ENCODE assay signal across 26 mouse cellular contexts in the genomic region with DNA sequence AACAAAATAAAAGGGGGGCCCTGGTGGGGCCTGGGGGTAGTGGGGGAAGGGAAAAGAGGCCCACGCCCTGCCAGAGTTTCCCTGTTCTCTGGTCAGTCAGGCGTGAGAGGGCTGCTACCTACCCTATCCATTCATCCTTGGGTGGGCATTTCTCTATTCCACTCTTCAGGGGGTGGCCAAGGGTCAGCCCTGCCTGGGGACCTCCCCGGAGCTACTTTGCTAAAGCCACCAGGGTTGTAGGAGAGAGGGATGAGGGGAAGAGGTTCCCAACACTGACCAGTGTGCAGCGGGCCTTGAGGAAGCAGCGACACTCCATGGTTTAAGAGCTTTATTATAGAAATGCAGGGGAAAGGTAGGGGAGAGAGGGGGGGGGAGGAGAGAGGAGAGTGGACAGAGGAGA.
DNase-seq lines count a peak whose midpoint lies in the region; ATAC-seq and TF ChIP-seq lines count a peak whose summit lies in the region.
"Had no signal": no experiment of that assay in that cellular context is flagged by ENCODE, and none has a peak within 500 bp of the region (broad histone marks: within the 10 kb centered on the region; RNA-seq: fewer than 3 reads in every experiment).

No protein-coding gene starts in this region.

- no peaks in the 10 kb centered on the region for H3K27me3 ChIP-seq in forebrain, embryonic 11.5 days (ENCODE audit: control insufficient read depth, insufficient read depth, low read length)
- no peaks in the 10 kb centered on the region for H3K27me3 ChIP-seq in forebrain, embryonic 10.5 days (ENCODE audit: poor library complexity, severe bottlenecking)
- no peaks in the 10 kb centered on the region for H3K27me3 ChIP-seq in kidney, embryonic 15.5 days
- H3K27me3 ChIP-seq in midbrain, embryonic 11.5 days (ENCODE audit: control insufficient read depth, insufficient read depth, low read length): no peaks in the 10 kb centered on the region; the same call in 1 of the 2 replicates
- H3K27me3 ChIP-seq in midbrain, postnatal 0 days (ENCODE audit: insufficient read depth, low read length): no peaks in the 10 kb centered on the region
- H3K27me3 ChIP-seq: CH12.LX; embryonic facial prominence, embryonic 13.5 days; forebrain, embryonic 12.5 days; forebrain, embryonic 15.5 days; heart, embryonic 12.5 days; heart, embryonic 15.5 days; hindbrain, embryonic 15.5 days; Patski had no signal

- H3K36me3 ChIP-seq in forebrain, embryonic 11.5 days (ENCODE audit: control insufficient read depth, insufficient read depth, low read length): no peaks in the 10 kb centered on the region
- H3K36me3 ChIP-seq in forebrain, embryonic 10.5 days (replicated peaks): no peaks in the 10 kb centered on the region
- no peaks in the 10 kb centered on the region for H3K36me3 ChIP-seq in kidney, embryonic 15.5 days
- no peaks in the 10 kb centered on the region for H3K36me3 ChIP-seq in midbrain, embryonic 11.5 days (ENCODE audit: control insufficient read depth, insufficient read depth, low read length)
- H3K36me3 ChIP-seq in midbrain, postnatal 0 days (ENCODE audit: insufficient read depth, low read length): no peaks in the 10 kb centered on the region
- H3K36me3 ChIP-seq: embryonic facial prominence, embryonic 13.5 days; forebrain, embryonic 12.5 days; forebrain, embryonic 15.5 days; G1E; heart, embryonic 12.5 days; heart, embryonic 15.5 days; hindbrain, embryonic 15.5 days had no signal

- no peak overlapping the region for H3K4me2 ChIP-seq in forebrain, embryonic 11.5 days (ENCODE audit: low read depth, low read length, severe bottlenecking)
- H3K4me2 ChIP-seq in kidney, embryonic 15.5 days: no peak overlapping the region
- no peak overlapping the region for H3K4me2 ChIP-seq in midbrain, embryonic 11.5 days
- no peak overlapping the region for H3K4me2 ChIP-seq in midbrain, postnatal 0 days (ENCODE audit: low read depth, low read length, poor library complexity, severe bottlenecking)
- H3K4me2 ChIP-seq: embryonic facial prominence, embryonic 13.5 days; forebrain, embryonic 12.5 days; forebrain, embryonic 15.5 days; heart, embryonic 12.5 days; heart, embryonic 15.5 days; hindbrain, embryonic 15.5 days had no signal

- ATAC-seq in forebrain, embryonic 11.5 days (replicated peaks; ENCODE audit: low FRiP score): 0 out of 2 replicates have a peak, but pooled peaks have one; percentile 24
- ATAC-seq in kidney, embryonic 15.5 days (replicated peaks; ENCODE audit: low FRiP score): peak; percentile 77
- ATAC-seq in midbrain, embryonic 11.5 days (ENCODE audit: low FRiP score): 0 out of 2 replicates have a peak, but pooled peaks have one; percentile 14
- ATAC-seq in midbrain, postnatal 0 days (ENCODE audit: low FRiP score): no peak
- ATAC-seq: forebrain, embryonic 15.5 days; Patski had no signal

- H3K4me1 ChIP-seq in forebrain, embryonic 11.5 days (replicated peaks; ENCODE audit: control insufficient read depth, insufficient read depth, low read length): no peaks in the 10 kb centered on the region
- peaks cover 4% of the 10 kb centered on the region for H3K4me1 ChIP-seq in forebrain, embryonic 10.5 days
- no peaks in the 10 kb centered on the region for H3K4me1 ChIP-seq in kidney, embryonic 15.5 days
- H3K4me1 ChIP-seq in midbrain, embryonic 11.5 days (ENCODE audit: control insufficient read depth, insufficient read depth, low read length): no peaks in the 10 kb centered on the region
- H3K4me1 ChIP-seq in midbrain, postnatal 0 days (ENCODE audit: insufficient read depth, low read length): no peaks in the 10 kb centered on the region
- H3K4me1 ChIP-seq: embryonic facial prominence, embryonic 13.5 days; forebrain, embryonic 12.5 days; forebrain, embryonic 15.5 days; heart, embryonic 12.5 days; heart, embryonic 15.5 days; hindbrain, embryonic 15.5 days had no signal

- no peak for DNase-seq in forebrain, embryonic 11.5 days (ENCODE audit: low spot score)
- DNase-seq in forebrain, embryonic 10.5 days (ENCODE audit: extremely low spot score, low spot score): no peak
- no peak for DNase-seq in kidney, adult 9 months
- DNase-seq in midbrain, embryonic 11.5 days (ENCODE audit: low spot score, missing footprints): no peak
- no peak for DNase-seq in midbrain, postnatal 0 days (ENCODE audit: low spot score)
- no peak for DNase-seq in neural tube, embryonic 10.5 days (ENCODE audit: extremely low spot score, low spot score)
- DNase-seq: adrenal gland, postnatal 10 days; adrenal gland, postnatal 36 days; B cell, adult 2 months; cerebellum, adult 18-20 months; cerebellum, adult 9-10 months; cerebellum, postnatal 14 days; gastrocnemius, postnatal 25 days; heart, adult 18-20 months; heart, postnatal 10 days; heart, postnatal 36 days had no signal

- 30% methylated on average over 5 of the region's 5 CpGs for WGBS in forebrain, embryonic 11.5 days
- 29% methylated on average over 5 of the region's 5 CpGs for WGBS in forebrain, embryonic 10.5 days
- 65% methylated on average over 5 of the region's 5 CpGs for WGBS in kidney, embryonic 15.5 days
- WGBS in midbrain, embryonic 11.5 days: 29% methylated on average over 5 of the region's 5 CpGs
- WGBS in midbrain, postnatal 0 days: 27% methylated on average over 5 of the region's 5 CpGs

- no peak overlapping the region for H3K4me3 ChIP-seq in forebrain, embryonic 11.5 days (ENCODE audit: low read depth, low read length)
- no peak overlapping the region for H3K4me3 ChIP-seq in forebrain, embryonic 10.5 days
- no peak overlapping the region for H3K4me3 ChIP-seq in kidney, embryonic 15.5 days (replicated peaks)
- no peak overlapping the region for H3K4me3 ChIP-seq in midbrain, embryonic 11.5 days (ENCODE audit: low read depth, low read length)
- H3K4me3 ChIP-seq in midbrain, postnatal 0 days (ENCODE audit: low read depth, low read length): no peak overlapping the region
- H3K4me3 ChIP-seq: embryonic facial prominence, embryonic 13.5 days; forebrain, embryonic 12.5 days; forebrain, embryonic 15.5 days; heart, embryonic 12.5 days; heart, embryonic 15.5 days; hindbrain, embryonic 15.5 days had no signal

- TF ChIP-seq CTCF in midbrain, postnatal 0 days (IDR thresholded peaks at IDR 0.05): no peak

- no peak overlapping the region for H3K9ac ChIP-seq in forebrain, embryonic 11.5 days (ENCODE audit: low read length)
- no peak overlapping the region for H3K9ac ChIP-seq in kidney, embryonic 15.5 days
- no peak overlapping the region for H3K9ac ChIP-seq in midbrain, embryonic 11.5 days (ENCODE audit: low read length)
- no peak overlapping the region for H3K9ac ChIP-seq in midbrain, postnatal 0 days (replicated peaks; ENCODE audit: low read length, poor library complexity, severe bottlenecking)
- H3K9ac ChIP-seq: embryonic facial prominence, embryonic 13.5 days; forebrain, embryonic 12.5 days; forebrain, embryonic 15.5 days; heart, embryonic 12.5 days; heart, embryonic 15.5 days; hindbrain, embryonic 15.5 days had no signal

- H3K27ac ChIP-seq in forebrain, embryonic 11.5 days (ENCODE audit: low read depth, low read length): no peak overlapping the region
- no peak overlapping the region for H3K27ac ChIP-seq in forebrain, embryonic 10.5 days
- H3K27ac ChIP-seq in kidney, embryonic 15.5 days: no peak overlapping the region
- H3K27ac ChIP-seq in midbrain, embryonic 11.5 days (ENCODE audit: low read depth, low read length): no peak overlapping the region
- no peak overlapping the region for H3K27ac ChIP-seq in midbrain, postnatal 0 days (ENCODE audit: low read depth, low read length)
- H3K27ac ChIP-seq: embryonic facial prominence, embryonic 13.5 days; forebrain, embryonic 12.5 days; forebrain, embryonic 15.5 days; heart, embryonic 15.5 days; hindbrain, embryonic 15.5 days had no signal

- H3K9me3 ChIP-seq in forebrain, embryonic 11.5 days (ENCODE audit: control insufficient read depth, low read length): no peaks in the 10 kb centered on the region
- H3K9me3 ChIP-seq in forebrain, embryonic 10.5 days: no peaks in the 10 kb centered on the region
- H3K9me3 ChIP-seq in kidney, embryonic 15.5 days (replicated peaks): no peaks in the 10 kb centered on the region
- H3K9me3 ChIP-seq in midbrain, embryonic 11.5 days (ENCODE audit: control insufficient read depth, low read length): no peaks in the 10 kb centered on the region
- H3K9me3 ChIP-seq in midbrain, postnatal 0 days (ENCODE audit: low read length): no peaks in the 10 kb centered on the region
- H3K9me3 ChIP-seq: embryonic facial prominence, embryonic 13.5 days; forebrain, embryonic 12.5 days; forebrain, embryonic 15.5 days; heart, embryonic 12.5 days; heart, embryonic 15.5 days; hindbrain, embryonic 15.5 days had no signal
